Mouse (Mus musculus) hindbrain, embryonic 14.5 days (tissue): Measurements from ENCODE around the gene Slc25a21. TPM values are rescaled to one million over a fixed set of nuclear protein-coding genes. Genes with fewer than 3 reads are reported as not detected.

Experiments
- ATAC-seq: fragments of 200-750 bp; cut with Nextera tagmentation; 2 replicates; pipeline ENCODE4 v1.8.0; 2017; ENCODE audit warnings: moderate number of reproducible peaks, mild to moderate bottlenecking, moderate TSS enrichment, moderate library complexity; ENCODE audit not compliant: low FRiP score
- DNase-seq: peaks from one replicate; pipeline ENCODE4 v3.0.0-alpha.2; 2015; ENCODE audit warnings: low spot score
- H3K27ac ChIP-seq: fragments of 300-500 bp; sonication (generic); 2 replicates; pipeline ENCODE4 v1.5.1; 2014; ENCODE audit warnings: mild to moderate bottlenecking, moderate library complexity
- H3K27me3 ChIP-seq: fragments of 300-500 bp; sonication (generic); 2 replicates; pipeline ENCODE4 v1.6.1; 2014; ENCODE audit warnings: mild to moderate bottlenecking, low read length, mixed read lengths; ENCODE audit not compliant: control insufficient read depth, insufficient read depth
- H3K36me3 ChIP-seq: fragments of 300-500 bp; sonication (generic); replicated peaks from 2 replicates; pipeline ENCODE4 v1.6.1; 2014; ENCODE audit not compliant: control insufficient read depth, insufficient read depth
- H3K4me1 ChIP-seq: fragments of 300-500 bp; sonication (generic); replicated peaks from 2 replicates; pipeline ENCODE4 v1.6.1; 2014; ENCODE audit warnings: antibody characterized with exemption, low read length, mixed read lengths; ENCODE audit not compliant: control insufficient read depth, insufficient read depth
- H3K4me2 ChIP-seq: fragments of 300-500 bp; sonication (generic); replicated peaks from 2 replicates; pipeline ENCODE4 v1.6.1; 2014; ENCODE audit warnings: mild to moderate bottlenecking, moderate library complexity
- H3K4me3 ChIP-seq: fragments of 300-500 bp; sonication (generic); replicated peaks from 2 replicates; pipeline ENCODE4 v1.5.1; 2014; ENCODE audit warnings: mild to moderate bottlenecking, low read length
- H3K9ac ChIP-seq: fragments of 300-500 bp; sonication (generic); 2 replicates; pipeline ENCODE4 v1.6.1; 2014
- H3K9me3 ChIP-seq: fragments of 300-500 bp; sonication (generic); 2 replicates; pipeline ENCODE4 v1.6.1; 2016; ENCODE audit warnings: low read length; ENCODE audit not compliant: control insufficient read depth
- WGBS: fragments of 180-500 bp; shearing (Covaris S2); extraction: QIAGEN DNeasy Blood & Tissue Kit; methylation state at CpG from one replicate; pipeline ENCODE4 v1.1.7; 2014; 5-methylcytosine and 5-hydroxymethylcytosine counted together
- polyA plus RNA-seq: library from polyadenylated mRNA; unstranded; fragments of >200 nt; fragmentation: Nextera tagmentation; extraction: Ambion mirVana; gene quantifications from 2 replicates; pipeline ENCODE4 v1.2.1, GENCODE M21; 2014

Gene Slc25a21
- 0.13 and 0.36 TPM in 2 replicates for polyA plus RNA-seq

- 51% methylated on average over 10 of the region's 10 CpGs for WGBS
- H3K4me3 ChIP-seq, result peak within 1 kb of the TSS; percentile 42
- peak within 1 kb of the TSS; percentile 71 for H3K4me2 ChIP-seq
- no peak for ATAC-seq
- H3K4me1 ChIP-seq, result 0 out of 2 replicates have a peak, but pooled peaks cover 7% of the 10 kb centered on the region
- H3K36me3 ChIP-seq, result no peaks in the 10 kb centered on the region
- peak within 1 kb of the TSS; percentile 41 for H3K9ac ChIP-seq
- no peaks in the 10 kb centered on the region for H3K9me3 ChIP-seq
- H3K27ac ChIP-seq, result no peak within 1 kb of the TSS
- DNase-seq, result no peak
- H3K27me3 ChIP-seq, result peaks cover 23% of the 10 kb centered on the region
These were observed at the start of gene Slc25a21 for GRCm38 (mm10) chr12:57197363-57198026. TSS of gene Slc25a21 (minus strand) at chr12:57197472.

- no peak overlapping the region for H3K27ac ChIP-seq
- H3K4me2 ChIP-seq, result no peak overlapping the region
- DNase-seq, result no peak
- H3K4me3 ChIP-seq, result no peak overlapping the region
- H3K9me3 ChIP-seq, result no peaks in the 10 kb centered on the region
- no peak for ATAC-seq
- no peaks in the 10 kb centered on the region for H3K4me1 ChIP-seq
- no peaks in the 10 kb centered on the region for H3K27me3 ChIP-seq
- peaks cover 12% of the 10 kb centered on the region for H3K36me3 ChIP-seq
- H3K9ac ChIP-seq, result no peak overlapping the region
- 85% methylated on average over 5 of the region's 5 CpGs for WGBS
These were observed 46.6 kb upstream of the Slc25a21 start for GRCm38 (mm10) chr12:57243671-57244495.

GRCm38 (mm10) chr12:57233386-57233785 is 36.1 kb upstream of the Slc25a21 start:
- Histone ChIP-seq H3K27me3 (no peaks in the 10 kb centered on the region), H3K9ac (no peak overlapping the region), H3K4me1 (peaks cover 10% of the 10 kb centered on the region), H3K27ac (no peak overlapping the region), H3K4me2 (no peak overlapping the region), H3K4me3 (no peak overlapping the region), H3K36me3 (peaks cover 3% of the 10 kb centered on the region; the same call in 1 of the 2 replicates), H3K9me3 (no peaks in the 10 kb centered on the region)
- DNase-seq (no peak), ATAC-seq (no peak)
- 76% methylated on average over 5 of the region's 5 CpGs for WGBS

GRCm38 (mm10) chr12:57231085-57231875 is 34.0 kb upstream of the Slc25a21 start:
- ATAC-seq (no peak), DNase-seq (no peak)
- WGBS, result 75% methylated on average over 14 of the region's 14 CpGs
- Histone ChIP-seq H3K27me3 (no peaks in the 10 kb centered on the region), H3K27ac (no peak overlapping the region), H3K9me3 (no peaks in the 10 kb centered on the region), H3K9ac (peak overlapping the region; percentile 76), H3K4me3 (peak overlapping the region; percentile 86), H3K36me3 (no peaks in the 10 kb centered on the region), H3K4me1 (peaks cover 10% of the 10 kb centered on the region), H3K4me2 (peak overlapping the region; percentile 69)

GRCm38 (mm10) chr12:57230192-57230706 is 33.0 kb upstream of the Slc25a21 start, which contains the start of the genes Prps1l3 and Mipol1:
TSS of gene Prps1l3 (plus strand) at chr12:57230412.
TSS of gene Mipol1 (plus strand) at chr12:57230427.
- Histone ChIP-seq H3K4me2 (peak within 1 kb of the TSS; percentile 69), H3K4me3 (peak within 1 kb of the TSS; percentile 86), H3K9ac (peak within 1 kb of the TSS; percentile 76), H3K27me3 (no peaks in the 10 kb centered on the region), H3K9me3 (no peaks in the 10 kb centered on the region), H3K27ac (peak within 1 kb of the TSS; percentile 83), H3K36me3 (no peaks in the 10 kb centered on the region), H3K4me1 (peaks cover 10% of the 10 kb centered on the region)
- under 1% methylated on average over 58 of the region's 58 CpGs for WGBS
- peak; percentile 99 for ATAC-seq
- peak; percentile 94 for DNase-seq

- H3K27ac ChIP-seq, result peak overlapping the region; percentile 83
- peak overlapping the region; percentile 86 for H3K4me3 ChIP-seq
- H3K4me1 ChIP-seq, result peaks cover 10% of the 10 kb centered on the region
- peak overlapping the region; percentile 53 for H3K9ac ChIP-seq
- H3K27me3 ChIP-seq, result no peaks in the 10 kb centered on the region
- no peak for DNase-seq
- H3K36me3 ChIP-seq, result no peaks in the 10 kb centered on the region
- no peaks in the 10 kb centered on the region for H3K9me3 ChIP-seq
- ATAC-seq, result no peak
- WGBS, result 41% methylated on average over 4 of the region's 4 CpGs
- H3K4me2 ChIP-seq, result peak overlapping the region; percentile 69
These were observed 32.4 kb upstream of the Slc25a21 start for GRCm38 (mm10) chr12:57229703-57230102.

GRCm38 (mm10) chr12:57227776-57228175 is 30.5 kb upstream of the Slc25a21 start:
- Histone ChIP-seq H3K27me3 (no peaks in the 10 kb centered on the region), H3K27ac (no peak overlapping the region), H3K4me3 (no peak overlapping the region), H3K9ac (no peak overlapping the region), H3K9me3 (no peaks in the 10 kb centered on the region), H3K4me1 (peaks cover 10% of the 10 kb centered on the region), H3K36me3 (no peaks in the 10 kb centered on the region), H3K4me2 (no peak overlapping the region)
- ATAC-seq, result no peak
- WGBS, result 87% methylated on average over 6 of the region's 8 CpGs
- DNase-seq, result no peak

GRCm38 (mm10) chr12:57226411-57226810 is 29.1 kb upstream of the Slc25a21 start:
- WGBS, result 86% methylated on average over 9 of the region's 9 CpGs
- H3K27ac ChIP-seq, result no peak overlapping the region
- peaks cover 5% of the 10 kb centered on the region for H3K4me1 ChIP-seq
- no peak overlapping the region for H3K9ac ChIP-seq
- no peaks in the 10 kb centered on the region for H3K9me3 ChIP-seq
- DNase-seq (no peak), ATAC-seq (no peak)
- no peak overlapping the region for H3K4me2 ChIP-seq
- H3K27me3 ChIP-seq, result no peaks in the 10 kb centered on the region
- H3K4me3 ChIP-seq, result no peak overlapping the region
- H3K36me3 ChIP-seq, result no peaks in the 10 kb centered on the region
